In the genomic region with DNA sequence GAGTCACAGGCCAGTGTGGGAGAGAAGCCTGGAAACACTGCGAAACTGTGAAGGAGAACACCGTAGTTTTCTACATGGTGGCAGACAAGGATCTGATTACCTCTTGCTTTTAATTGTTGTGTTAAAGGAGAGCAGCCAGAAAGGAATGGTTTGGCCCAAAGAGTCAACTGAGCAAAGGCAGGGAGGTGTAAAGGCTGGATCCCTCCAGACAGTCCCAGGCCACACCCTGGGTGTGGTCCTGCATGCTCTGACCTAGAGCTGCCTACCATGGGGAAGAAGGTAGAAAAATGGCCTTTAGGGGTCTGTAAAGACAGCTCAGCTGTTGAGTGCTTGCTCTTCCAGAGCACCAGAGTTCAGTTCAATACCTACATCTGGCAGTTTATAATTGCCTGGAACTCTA, we compare ENCODE assay signal across 15 mouse cellular contexts.
"Had no signal": no experiment of that assay in that cellular context is flagged by ENCODE, and none has a peak within 500 bp of the region (broad histone marks: within the 10 kb centered on the region; RNA-seq: fewer than 3 reads in every experiment).

No protein-coding gene starts in this region.

- DNase-seq: kidney, adult 18-20 months; kidney, postnatal 10 days; layer of hippocampus, postnatal 36 days; lung, embryonic 14.5 days; lung, postnatal 10 days; lung, postnatal 4 days; midbrain, embryonic 14.5 days; retina, postnatal 1 day; thymus, adult 2 months; thymus, postnatal 25 days had no signal

- H3K4me2 ChIP-seq: limb, embryonic 12.5 days; lung, embryonic 14.5 days; neural tube, embryonic 12.5 days; stomach, embryonic 15.5 days had no signal

- H3K4me3 ChIP-seq: limb, embryonic 12.5 days; midbrain, embryonic 10.5 days; myocyte; neural tube, embryonic 12.5 days; stomach, embryonic 15.5 days had no signal

- H3K27ac ChIP-seq: limb, embryonic 12.5 days; midbrain, embryonic 10.5 days; neural tube, embryonic 12.5 days; stomach, embryonic 15.5 days had no signal

- H3K9me3 ChIP-seq: limb, embryonic 12.5 days; midbrain, embryonic 10.5 days; neural tube, embryonic 12.5 days; stomach, embryonic 15.5 days had no signal

- H3K4me1 ChIP-seq: limb, embryonic 12.5 days; stomach, embryonic 15.5 days had no signal

- H3K9ac ChIP-seq: limb, embryonic 12.5 days; lung, embryonic 14.5 days; neural tube, embryonic 12.5 days; stomach, embryonic 15.5 days had no signal

- H3K36me3 ChIP-seq: limb, embryonic 12.5 days; neural tube, embryonic 12.5 days; stomach, embryonic 15.5 days had no signal

- H3K27me3 ChIP-seq: neural tube, embryonic 12.5 days had no signal
